Mouse (Mus musculus): Measurements from ENCODE around the gene Mcub.

DNA sequence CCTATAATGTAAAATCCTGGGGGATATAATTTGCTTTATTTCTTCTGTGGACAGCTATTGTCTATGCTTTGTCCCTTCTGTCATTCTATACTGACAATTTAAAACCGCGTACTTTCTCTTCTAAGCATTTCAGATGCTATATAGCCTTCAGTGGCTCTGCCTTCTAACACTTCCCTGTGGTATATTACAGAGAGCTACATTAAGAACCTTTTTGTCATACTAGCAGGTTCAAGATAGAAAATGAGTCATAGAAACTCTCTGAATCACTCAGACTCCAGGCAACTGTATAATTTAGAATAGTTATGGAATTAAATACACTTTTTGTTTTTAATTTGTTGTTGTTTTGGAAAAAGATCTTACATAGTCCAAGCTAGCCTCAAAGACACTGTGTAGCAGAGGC lies 29.2 kb downstream of the Mcub start:
- TF ChIP-seq CTCF (IDR thresholded peaks at IDR 0.05; ENCODE audit: low read depth) (no peak), EP300 (IDR thresholded peaks at IDR 0.05; ENCODE audit: low read depth) (no peak)
